Mouse (Mus musculus) thymus, adult 2 months (tissue): ENCODE data around the gene Itga2b.

Source experiments
- CTCF ChIP-seq: fragments of 200-500 bp; IDR thresholded peaks from 2 replicates; pipeline ENCODE4 v1.5.1; 2012; ENCODE audit warnings: mild to moderate bottlenecking, control low read depth, low read length, moderate library complexity, borderline replicate concordance; ENCODE audit not compliant: control insufficient read depth, poor library complexity, insufficient read depth; ENCODE audit errors: extremely low read depth
- POLR2A ChIP-seq: fragments of 200-500 bp; IDR thresholded peaks from 2 replicates; pipeline ENCODE4 v1.6.1; 2012; ENCODE audit warnings: mild to moderate bottlenecking, low read length, control low read depth, moderate library complexity; ENCODE audit not compliant: control insufficient read depth, poor library complexity, insufficient read depth; ENCODE audit errors: extremely low read depth

DNA sequence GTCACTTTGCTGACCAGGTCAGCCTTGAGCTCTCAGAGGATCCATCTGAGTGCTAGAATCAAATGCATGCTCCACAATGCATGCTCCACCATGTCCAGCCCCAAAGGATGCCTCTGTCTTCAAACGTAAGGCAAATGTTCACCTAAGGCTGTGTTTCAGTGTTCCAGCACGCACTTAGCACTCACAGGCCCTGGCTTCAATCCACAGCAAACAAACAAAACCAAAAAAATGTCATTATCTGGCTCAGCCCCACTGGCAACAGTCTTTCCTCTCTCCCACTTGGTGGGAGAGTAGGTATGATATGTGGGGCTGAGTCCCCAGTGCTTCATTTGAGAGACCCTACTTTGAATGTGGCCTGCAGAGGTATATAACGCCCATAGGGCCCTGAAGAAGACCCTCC, 58.9 kb downstream of the Itga2b start:
- TF ChIP-seq POLR2A (no peak), CTCF (no peak)
